Mouse (Mus musculus) lung, embryonic 16.5 days (tissue): ENCODE measurements at regions not wholly inside any gene's neighbourhood (a gene's known extent, or its start where the extent isn't known, plus 50 kb on each side); places are given as distances from the start of the nearest gene placed in this dataset.
A peak's percentile ranks its signal among the peaks of the same experiment; 100 is the strongest.
"Not testable (repeated sequence)": the region's sequence is repeated elsewhere in the genome, so short reads cannot be mapped to it uniquely, and the experiment has no call there.

ENCODE experiments used
- ATAC-seq: fragments of 200-750 bp; cut with Nextera tagmentation; 2 replicates; pipeline ENCODE4 v1.8.0; 2017; ENCODE audit warnings: low read depth, mild to moderate bottlenecking, moderate library complexity
- H3K27ac ChIP-seq: fragments of 300-500 bp; sonication (generic); 2 replicates; pipeline ENCODE4 v1.5.1; 2014; ENCODE audit warnings: mild to moderate bottlenecking, control low read depth, low read length
- H3K27me3 ChIP-seq: fragments of 300-500 bp; sonication (generic); 2 replicates; pipeline ENCODE4 v1.6.1; 2014; ENCODE audit warnings: low read depth, low read length, mixed read lengths; ENCODE audit not compliant: control insufficient read depth, insufficient read depth
- H3K36me3 ChIP-seq: fragments of 300-500 bp; sonication (generic); 2 replicates; pipeline ENCODE4 v1.6.1; 2014; ENCODE audit warnings: low read length; ENCODE audit not compliant: control insufficient read depth, insufficient read depth
- H3K4me1 ChIP-seq: fragments of 300-500 bp; sonication (generic); replicated peaks from 2 replicates; pipeline ENCODE4 v1.6.1; 2014; ENCODE audit warnings: low read length, mixed read lengths; ENCODE audit not compliant: control insufficient read depth, insufficient read depth
- H3K4me2 ChIP-seq: fragments of 300-500 bp; sonication (generic); 2 replicates; pipeline ENCODE4 v1.6.1; 2014; ENCODE audit warnings: low read depth, low read length, control low read depth
- H3K4me3 ChIP-seq: fragments of 300-500 bp; sonication (generic); 2 replicates; pipeline ENCODE4 v1.5.1; 2014; ENCODE audit warnings: mild to moderate bottlenecking, low read length, control low read depth
- H3K9ac ChIP-seq: fragments of 300-500 bp; sonication (generic); 2 replicates; pipeline ENCODE4 v1.6.1; 2014; ENCODE audit warnings: low read length, control low read depth
- H3K9me3 ChIP-seq: fragments of 300-500 bp; sonication (generic); 2 replicates; pipeline ENCODE4 v1.6.1; 2016; ENCODE audit warnings: low read length; ENCODE audit not compliant: control insufficient read depth
- WGBS: fragments of 180-500 bp; shearing (Covaris S2); extraction: QIAGEN DNeasy Blood & Tissue Kit; methylation state at CpG from one replicate; pipeline ENCODE4 v1.1.7; 2014; 5-methylcytosine and 5-hydroxymethylcytosine counted together

GRCm38 (mm10) chr5:4248422-4248821, 56.3 kb downstream of the Mterf1b start:
- ATAC-seq: no peak
- no peaks in the 10 kb centered on the region for H3K36me3 ChIP-seq
- no peak overlapping the region for H3K4me2 ChIP-seq
- H3K9ac ChIP-seq: no peak overlapping the region
- WGBS: 85% methylated on average over 2 of the region's 2 CpGs
- no peaks in the 10 kb centered on the region for H3K27me3 ChIP-seq
- no peak overlapping the region for H3K4me3 ChIP-seq
- H3K27ac ChIP-seq: no peak overlapping the region
- H3K4me1 ChIP-seq: no peaks in the 10 kb centered on the region
- no peaks in the 10 kb centered on the region for H3K9me3 ChIP-seq

- not testable (repeated sequence) for ATAC-seq, H3K4me2 ChIP-seq, H3K4me3 ChIP-seq, H3K9ac ChIP-seq, H3K27ac ChIP-seq, H3K4me1 ChIP-seq, H3K36me3 ChIP-seq, H3K9me3 ChIP-seq, H3K27me3 ChIP-seq
- WGBS: 75% methylated on average over 5 of the region's 5 CpGs
These were observed 62.1 kb downstream of the Mterf1b start for GRCm38 (mm10) chr5:4254280-4254679.

- Histone ChIP-seq H3K4me2 (no peak overlapping the region), H3K9ac (no peak overlapping the region)
These were observed 65.0 kb downstream of the Mterf1b start for GRCm38 (mm10) chr5:4257048-4257750.

GRCm38 (mm10) chr5:4259260-4259659, 67.1 kb downstream of the Mterf1b start:
- Histone ChIP-seq H3K36me3 (no peaks in the 10 kb centered on the region), H3K9ac (no peak overlapping the region), H3K27me3 (no peaks in the 10 kb centered on the region), H3K4me2 (no peak overlapping the region), H3K4me3 (no peak overlapping the region), H3K4me1 (no peaks in the 10 kb centered on the region), H3K9me3 (no peaks in the 10 kb centered on the region), H3K27ac (no peak overlapping the region)
- 76% methylated on average over 4 of the region's 4 CpGs for WGBS
- no peak for ATAC-seq

More at GRCm38 (mm10) chr5:4257048-4257750, 65.0 kb downstream of the Mterf1b start:
- Histone ChIP-seq H3K27me3 (no peaks in the 10 kb centered on the region), H3K36me3 (no peaks in the 10 kb centered on the region), H3K27ac (no peak overlapping the region), H3K9me3 (no peaks in the 10 kb centered on the region), H3K4me1 (no peaks in the 10 kb centered on the region), H3K4me3 (no peak overlapping the region)
- no peak for ATAC-seq
- WGBS: 38% methylated on average over 12 of the region's 12 CpGs

GRCm38 (mm10) chr5:4262666-4263065, 70.5 kb downstream of the Mterf1b start:
- Histone ChIP-seq H3K27me3 (no peaks in the 10 kb centered on the region), H3K9ac (no peak overlapping the region), H3K4me3 (no peak overlapping the region), H3K9me3 (no peaks in the 10 kb centered on the region), H3K4me1 (no peaks in the 10 kb centered on the region), H3K27ac (no peak overlapping the region), H3K4me2 (no peak overlapping the region), H3K36me3 (no peaks in the 10 kb centered on the region)
- WGBS: 92% methylated on average over 1 of the region's 1 CpGs
- ATAC-seq: no peak

- 65% methylated on average over 5 of the region's 5 CpGs for WGBS
- no peaks in the 10 kb centered on the region for H3K27me3 ChIP-seq
- H3K4me1 ChIP-seq: no peaks in the 10 kb centered on the region
- H3K4me3 ChIP-seq: no peak overlapping the region
- no peak overlapping the region for H3K9ac ChIP-seq
- no peak for ATAC-seq
- H3K36me3 ChIP-seq: no peaks in the 10 kb centered on the region
- H3K27ac ChIP-seq: no peak overlapping the region
- no peak overlapping the region for H3K4me2 ChIP-seq
- no peaks in the 10 kb centered on the region for H3K9me3 ChIP-seq
These were observed 71.5 kb downstream of the Mterf1b start for GRCm38 (mm10) chr5:4263560-4264160.

GRCm38 (mm10) chr5:4267717-4268116, 75.5 kb downstream of the Mterf1b start:
- Histone ChIP-seq H3K4me3 (no peak overlapping the region), H3K4me1 (no peaks in the 10 kb centered on the region; the same call in 1 of the 2 replicates), H3K9ac (no peak overlapping the region), H3K36me3 (no peaks in the 10 kb centered on the region), H3K27me3 (no peaks in the 10 kb centered on the region), H3K9me3 (no peaks in the 10 kb centered on the region), H3K4me2 (no peak overlapping the region), H3K27ac (no peak overlapping the region)
- WGBS: 76% methylated on average over 2 of the region's 2 CpGs
- no peak for ATAC-seq

GRCm38 (mm10) chr5:4273001-4273400, 80.8 kb downstream of the Mterf1b start:
- Histone ChIP-seq H3K4me3 (no peak overlapping the region), H3K27me3 (no peaks in the 10 kb centered on the region), H3K4me2 (no peak overlapping the region), H3K9me3 (no peaks in the 10 kb centered on the region), H3K9ac (no peak overlapping the region), H3K4me1 (peaks cover 6% of the 10 kb centered on the region), H3K27ac (no peak overlapping the region), H3K36me3 (no peaks in the 10 kb centered on the region)
- 39% methylated on average over 5 of the region's 5 CpGs for WGBS
- peak; percentile 26; the same call in 1 of the 2 replicates for ATAC-seq

- H3K4me1 ChIP-seq: no peaks in the 10 kb centered on the region
- ATAC-seq: no peak
- H3K9ac ChIP-seq: no peak overlapping the region
- no peaks in the 10 kb centered on the region for H3K27me3 ChIP-seq
- no peaks in the 10 kb centered on the region for H3K9me3 ChIP-seq
- no peaks in the 10 kb centered on the region for H3K36me3 ChIP-seq
- no peak overlapping the region for H3K27ac ChIP-seq
- WGBS: 33% methylated on average over 4 of the region's 4 CpGs
- no peak overlapping the region for H3K4me3 ChIP-seq
- no peak overlapping the region for H3K4me2 ChIP-seq
These were observed 111.4 kb downstream of the Mterf1b start for GRCm38 (mm10) chr5:4303616-4304015.
